Mouse (Mus musculus) neural tube, embryonic 13.5 days (tissue): ENCODE measurements at regions not wholly inside any gene's neighbourhood (a gene's known extent, or its start where the extent isn't known, plus 50 kb on each side); places are given as distances from the start of the nearest gene placed in this dataset.

Experiments
- ATAC-seq: fragments of 200-750 bp; cut with Nextera tagmentation; 2 replicates; pipeline ENCODE4 v1.8.0; 2017; ENCODE audit warnings: low read depth, mild to moderate bottlenecking, moderate TSS enrichment, moderate library complexity
- H3K27ac ChIP-seq: fragments of 300-500 bp; sonication (generic); replicated peaks from 2 replicates; pipeline ENCODE4 v1.5.1; 2015; ENCODE audit warnings: moderate library complexity, mild to moderate bottlenecking, inconsistent platforms
- H3K27me3 ChIP-seq: fragments of 300-500 bp; sonication (generic); 2 replicates; pipeline ENCODE4 v1.6.1; 2015; ENCODE audit warnings: mild to moderate bottlenecking, inconsistent platforms
- H3K36me3 ChIP-seq: fragments of 300-500 bp; sonication (generic); 2 replicates; pipeline ENCODE4 v1.6.1; 2015; ENCODE audit warnings: mild to moderate bottlenecking, inconsistent platforms
- H3K4me1 ChIP-seq: fragments of 300-500 bp; sonication (generic); replicated peaks from 2 replicates; pipeline ENCODE4 v1.6.1; 2015; ENCODE audit warnings: inconsistent platforms
- H3K4me2 ChIP-seq: fragments of 300-500 bp; sonication (generic); 2 replicates; pipeline ENCODE4 v1.6.1; 2015; ENCODE audit warnings: inconsistent platforms, mild to moderate bottlenecking, moderate library complexity
- H3K4me3 ChIP-seq: fragments of 300-500 bp; sonication (generic); 2 replicates; pipeline ENCODE4 v1.5.1; 2015; ENCODE audit warnings: mild to moderate bottlenecking, inconsistent platforms
- H3K9ac ChIP-seq: fragments of 300-500 bp; sonication (generic); 2 replicates; pipeline ENCODE4 v1.6.1; 2015; ENCODE audit warnings: moderate library complexity, mild to moderate bottlenecking, inconsistent platforms
- H3K9me3 ChIP-seq: fragments of 300-500 bp; sonication (generic); 2 replicates; pipeline ENCODE4 v1.6.1; 2016; ENCODE audit warnings: inconsistent platforms
- WGBS: fragments of 180-500 bp; shearing (Covaris S2); methylation state at CpG from one replicate; pipeline ENCODE4 v1.1.7; 2015; 5-methylcytosine and 5-hydroxymethylcytosine counted together

DNA sequence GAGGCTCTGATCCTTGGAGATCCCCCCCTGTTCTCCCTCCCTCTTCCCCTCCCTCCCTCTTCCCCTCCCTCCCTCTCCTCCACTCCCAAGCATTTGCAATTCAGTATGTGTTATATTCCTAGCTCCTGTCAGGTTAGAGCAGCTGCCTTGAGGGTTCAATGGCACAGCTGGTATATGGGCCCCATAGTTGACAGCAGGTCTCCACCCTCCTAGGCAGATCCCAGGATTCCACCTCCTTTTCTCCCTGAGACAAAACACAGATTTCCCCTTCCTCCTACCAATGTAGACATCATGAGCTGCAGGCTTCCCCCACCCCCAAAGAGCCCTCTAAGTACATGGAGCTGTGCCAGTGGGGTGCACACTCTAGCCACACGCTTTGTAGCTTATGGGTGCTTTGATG lies 137.8 kb downstream of the Unc5cl start:
- Histone ChIP-seq H3K4me2 (no peak overlapping the region), H3K9me3 (no peaks in the 10 kb centered on the region), H3K4me3 (no peak overlapping the region), H3K4me1 (no peaks in the 10 kb centered on the region), H3K27me3 (no peaks in the 10 kb centered on the region), H3K9ac (no peak overlapping the region), H3K36me3 (no peaks in the 10 kb centered on the region), H3K27ac (no peak overlapping the region)
- 94% methylated on average over 1 of the region's 1 CpGs for WGBS
- ATAC-seq = no peak

DNA sequence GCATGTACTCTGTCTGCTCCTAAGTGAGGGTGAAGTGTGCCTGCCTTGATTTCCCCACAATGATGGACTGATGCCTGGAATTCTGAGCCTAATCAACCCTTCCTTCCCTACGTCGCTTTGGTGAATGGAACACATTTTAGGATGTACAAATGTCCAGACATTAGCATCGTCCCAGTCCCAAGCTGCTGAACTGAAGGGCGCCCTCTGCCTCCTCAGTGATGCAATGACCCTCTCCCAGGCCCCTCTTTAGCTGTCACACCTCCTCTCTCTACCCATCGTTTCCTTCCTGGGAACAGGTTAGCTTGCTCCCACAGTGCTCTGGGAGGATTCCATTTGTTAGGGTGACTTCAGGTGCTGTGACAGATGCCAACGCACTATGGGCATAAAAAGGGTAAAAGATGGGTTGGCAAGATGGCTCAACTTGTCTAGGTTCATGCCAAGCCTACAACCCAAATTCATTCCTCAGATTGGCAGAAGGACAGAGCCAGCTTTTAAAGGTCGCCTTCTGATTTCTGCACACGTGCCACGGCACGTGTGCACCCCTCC lies 140.8 kb downstream of the Unc5cl start:
- no peaks in the 10 kb centered on the region for H3K36me3 ChIP-seq
- H3K4me3 ChIP-seq = no peak overlapping the region
- no peaks in the 10 kb centered on the region for H3K9me3 ChIP-seq
- no peak overlapping the region for H3K4me2 ChIP-seq
- no peak for ATAC-seq
- no peaks in the 10 kb centered on the region for H3K27me3 ChIP-seq
- H3K9ac ChIP-seq = no peak overlapping the region
- WGBS = 76% methylated on average over 10 of the region's 10 CpGs
- H3K27ac ChIP-seq = no peak overlapping the region
- H3K4me1 ChIP-seq = no peaks in the 10 kb centered on the region

DNA sequence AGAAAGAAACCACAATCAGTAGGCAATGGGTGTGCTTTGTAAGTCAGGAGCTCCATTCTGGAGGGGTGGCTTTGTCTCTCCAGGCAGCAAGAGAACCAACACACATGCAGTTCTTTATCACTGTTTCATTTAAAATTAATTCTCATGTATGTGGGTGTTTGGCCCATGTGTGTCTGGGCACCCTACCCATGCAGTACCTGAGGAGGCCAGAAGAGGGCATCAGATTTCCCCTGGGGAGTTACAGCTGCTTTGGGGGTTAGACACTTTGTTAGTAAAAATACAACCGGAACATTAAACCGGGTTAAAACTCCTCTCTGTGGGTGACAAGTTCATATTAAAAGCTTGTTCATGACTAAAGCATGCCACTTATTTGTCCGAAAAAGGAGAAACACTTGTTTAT lies 141.7 kb downstream of the Unc5cl start:
- Histone ChIP-seq H3K4me1 (no peaks in the 10 kb centered on the region), H3K4me2 (no peak overlapping the region), H3K9ac (no peak overlapping the region), H3K36me3 (no peaks in the 10 kb centered on the region), H3K9me3 (no peaks in the 10 kb centered on the region), H3K27ac (no peak overlapping the region), H3K4me3 (no peak overlapping the region), H3K27me3 (no peaks in the 10 kb centered on the region)
- ATAC-seq = no peak
- 86% methylated on average over 3 of the region's 3 CpGs for WGBS

DNA sequence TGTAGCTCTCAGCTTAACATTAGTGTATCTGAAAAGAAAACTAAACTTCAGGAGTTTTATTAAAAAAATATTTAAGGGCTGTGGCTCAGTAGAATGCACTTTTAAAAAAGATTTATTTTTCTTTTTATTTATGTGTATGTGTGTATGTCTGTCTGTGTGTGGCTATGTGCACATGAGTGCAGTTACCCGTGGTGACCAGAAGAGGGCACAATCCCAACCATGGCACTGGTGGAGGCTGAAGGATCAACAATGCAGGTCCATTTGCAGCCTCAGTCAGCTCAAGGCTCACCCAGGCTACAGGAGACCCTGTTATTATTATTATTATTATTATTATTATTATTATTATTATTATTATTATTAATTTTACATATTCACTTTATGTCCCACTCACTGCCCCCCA lies 142.6 kb downstream of the Unc5cl start:
- Histone ChIP-seq H3K36me3 (no peaks in the 10 kb centered on the region), H3K4me2 (no peak overlapping the region), H3K4me1 (no peaks in the 10 kb centered on the region), H3K9me3 (no peaks in the 10 kb centered on the region), H3K4me3 (no peak overlapping the region), H3K27ac (no peak overlapping the region), H3K9ac (no peak overlapping the region), H3K27me3 (no peaks in the 10 kb centered on the region)
- no peak for ATAC-seq
- 94% methylated on average over 1 of the region's 1 CpGs for WGBS

DNA sequence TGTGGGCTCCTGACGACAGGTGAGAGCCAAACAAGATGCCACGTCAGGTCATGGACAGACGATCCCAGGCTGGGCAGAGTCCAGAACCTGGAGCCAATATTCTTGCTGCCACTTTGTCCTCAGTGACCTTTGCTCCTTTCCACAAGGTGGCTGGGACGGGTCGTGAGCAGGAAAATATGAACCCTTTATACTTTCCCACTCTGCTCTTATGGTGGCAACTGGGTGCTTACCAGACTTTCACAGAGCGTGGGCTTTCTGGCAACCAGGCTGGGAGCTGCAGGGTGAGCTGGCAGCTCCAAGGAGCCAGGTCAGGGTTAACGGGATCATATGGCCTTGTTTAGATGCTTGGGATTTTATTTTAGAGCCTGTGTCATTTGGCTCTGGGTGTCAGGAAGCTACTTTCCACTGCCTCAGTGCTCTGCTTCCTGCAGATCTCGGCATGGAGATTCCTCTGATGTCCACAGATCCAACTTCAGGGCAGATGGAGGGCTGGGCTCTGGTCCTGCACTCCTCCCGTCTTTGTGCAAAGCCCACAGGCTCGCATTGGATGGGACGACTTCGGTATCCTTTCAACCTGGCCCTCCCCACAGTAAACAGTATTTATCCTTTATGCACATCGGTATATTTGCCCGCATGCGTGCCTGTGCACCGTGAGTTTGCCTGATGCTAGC lies 143.9 kb downstream of the Unc5cl start:
- no peaks in the 10 kb centered on the region for H3K36me3 ChIP-seq
- H3K4me1 ChIP-seq = no peaks in the 10 kb centered on the region
- H3K27ac ChIP-seq = no peak overlapping the region
- no peak overlapping the region for H3K4me3 ChIP-seq
- 91% methylated on average over 16 of the region's 16 CpGs for WGBS
- H3K9me3 ChIP-seq = no peaks in the 10 kb centered on the region
- ATAC-seq = no peak
- H3K9ac ChIP-seq = no peak overlapping the region
- no peaks in the 10 kb centered on the region for H3K27me3 ChIP-seq
- no peak overlapping the region for H3K4me2 ChIP-seq

DNA sequence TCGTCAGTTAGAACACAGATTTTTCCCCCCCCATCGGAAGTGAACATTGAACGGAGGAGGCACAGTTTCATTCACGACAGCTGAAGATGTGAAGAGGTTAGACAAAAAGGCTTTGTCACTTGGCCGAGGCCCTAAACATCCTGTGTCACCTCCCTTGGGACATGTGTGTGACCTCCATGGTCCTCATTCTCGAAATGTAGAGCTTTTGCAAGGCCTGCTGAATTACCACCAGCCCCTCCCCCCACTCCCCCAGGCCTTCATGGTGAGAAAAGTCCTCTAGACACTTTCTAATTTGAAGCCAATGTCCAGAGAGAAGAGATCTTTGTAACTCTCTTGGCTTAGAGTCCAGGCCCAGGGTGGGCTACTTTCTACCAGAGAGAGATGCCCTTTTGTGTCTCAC lies 145.5 kb downstream of the Unc5cl start:
- no peaks in the 10 kb centered on the region for H3K36me3 ChIP-seq
- WGBS = 61% methylated on average over 6 of the region's 6 CpGs
- no peaks in the 10 kb centered on the region for H3K4me1 ChIP-seq
- H3K9me3 ChIP-seq = no peaks in the 10 kb centered on the region
- ATAC-seq = no peak
- no peak overlapping the region for H3K27ac ChIP-seq
- H3K9ac ChIP-seq = no peak overlapping the region
- H3K4me2 ChIP-seq = no peak overlapping the region
- no peak overlapping the region for H3K4me3 ChIP-seq
- H3K27me3 ChIP-seq = no peaks in the 10 kb centered on the region

DNA sequence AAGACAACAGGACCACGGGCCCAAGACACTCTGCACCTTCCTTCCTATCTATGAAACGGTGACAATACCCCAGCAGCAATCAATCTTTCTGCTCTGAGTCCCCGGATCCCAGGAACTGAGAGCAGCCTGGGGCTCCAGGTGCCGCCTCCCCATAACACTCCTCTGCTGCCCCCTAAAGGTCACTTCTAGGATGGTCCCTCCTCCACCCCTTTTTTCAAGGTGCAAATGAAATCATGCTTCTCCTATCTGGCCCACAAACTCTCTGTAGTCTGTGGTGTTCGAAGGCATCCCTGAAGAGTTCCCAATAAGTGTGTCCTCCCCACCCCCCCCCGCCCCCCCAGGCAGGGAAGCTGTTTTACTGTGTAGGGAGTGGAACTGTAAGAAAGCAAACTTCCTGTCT lies 147.9 kb downstream of the Unc5cl start:
- H3K9me3 ChIP-seq = no peaks in the 10 kb centered on the region
- H3K4me2 ChIP-seq = no peak overlapping the region
- H3K4me3 ChIP-seq = no peak overlapping the region
- H3K4me1 ChIP-seq = no peaks in the 10 kb centered on the region
- H3K27ac ChIP-seq = no peak overlapping the region
- peak; percentile 54 for ATAC-seq
- no peaks in the 10 kb centered on the region for H3K27me3 ChIP-seq
- H3K36me3 ChIP-seq = no peaks in the 10 kb centered on the region
- WGBS = 1% methylated on average over 6 of the region's 6 CpGs
- H3K9ac ChIP-seq = no peak overlapping the region

DNA sequence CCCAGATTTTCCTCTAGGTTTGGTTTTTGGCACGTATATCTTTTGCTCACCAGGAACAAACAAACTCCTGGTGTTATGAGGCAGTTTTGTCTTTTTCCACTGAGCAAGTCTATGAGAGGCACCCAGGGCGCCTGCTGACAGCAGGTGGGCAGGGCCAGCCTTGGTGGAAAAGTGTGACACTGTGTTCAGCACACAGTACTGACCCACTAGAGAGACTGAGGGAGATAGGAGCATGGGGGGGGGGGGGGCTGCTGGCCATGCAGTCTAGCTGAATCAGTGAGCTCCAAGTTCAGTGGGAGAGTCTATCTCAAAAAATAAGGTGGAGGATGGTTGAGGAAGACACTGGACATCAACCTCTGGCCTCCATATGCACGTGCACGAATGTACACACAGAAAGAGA lies 152.1 kb downstream of the Unc5cl start:
- H3K36me3 ChIP-seq = no peaks in the 10 kb centered on the region

DNA sequence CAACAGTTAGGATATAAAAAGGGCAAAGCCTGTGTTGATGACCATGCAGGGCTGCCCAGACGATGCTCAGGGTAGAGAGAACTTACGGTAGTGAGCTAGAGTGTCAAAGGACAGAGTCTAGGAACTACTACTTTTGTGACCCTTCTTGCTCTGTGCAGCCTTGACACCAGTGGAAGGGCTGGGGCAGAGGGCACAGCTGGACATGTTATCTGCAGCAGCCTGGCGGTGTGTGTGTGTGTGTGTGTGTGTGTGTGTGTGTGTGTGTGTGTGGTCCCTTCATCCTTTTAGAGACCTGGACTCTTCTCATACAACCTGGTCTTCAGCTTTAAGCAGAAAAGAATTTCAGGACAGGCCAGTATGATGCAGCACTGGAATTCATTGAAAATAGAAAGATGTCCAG lies 153.6 kb downstream of the Unc5cl start:
- Histone ChIP-seq H3K4me1 (0 out of 2 replicates have a peak, but pooled peaks cover 6% of the 10 kb centered on the region), H3K9me3 (no peaks in the 10 kb centered on the region), H3K27ac (no peak overlapping the region), H3K36me3 (no peaks in the 10 kb centered on the region), H3K27me3 (no peaks in the 10 kb centered on the region), H3K4me3 (no peak overlapping the region), H3K9ac (no peak overlapping the region), H3K4me2 (no peak overlapping the region)
- ATAC-seq = no peak
- 83% methylated on average over 3 of the region's 3 CpGs for WGBS

More for the DNA sequence above, 152.1 kb downstream of the Unc5cl start:
- no peak overlapping the region for H3K27ac ChIP-seq
- H3K27me3 ChIP-seq = no peaks in the 10 kb centered on the region
- H3K9me3 ChIP-seq = no peaks in the 10 kb centered on the region
- no peak for ATAC-seq
- 91% methylated on average over 4 of the region's 4 CpGs for WGBS
- no peak overlapping the region for H3K4me2 ChIP-seq
- no peak overlapping the region for H3K4me3 ChIP-seq
- no peaks in the 10 kb centered on the region for H3K4me1 ChIP-seq
- H3K9ac ChIP-seq = no peak overlapping the region

DNA sequence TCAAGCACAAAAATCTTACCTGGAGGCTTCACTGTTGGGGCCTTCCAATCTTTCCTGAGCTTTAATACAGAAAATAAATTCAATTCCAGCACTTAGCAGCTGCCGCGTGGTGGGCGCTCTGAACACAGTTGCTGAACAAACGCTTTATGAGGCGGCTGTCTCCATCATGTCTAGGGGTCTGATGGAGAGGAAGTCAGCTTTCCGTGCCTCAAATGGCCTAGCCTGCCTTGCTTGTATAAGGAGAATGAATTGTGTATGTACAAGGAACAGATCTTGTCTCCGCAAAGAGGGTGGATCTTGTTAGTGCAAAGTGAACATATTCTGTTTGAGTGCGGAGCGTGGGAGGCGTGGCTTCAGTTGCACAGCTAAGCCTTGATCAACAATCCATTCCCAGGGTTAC lies 155.4 kb downstream of the Unc5cl start:
- no peak for ATAC-seq
- Histone ChIP-seq H3K9me3 (no peaks in the 10 kb centered on the region), H3K4me1 (0 out of 2 replicates have a peak, but pooled peaks cover 6% of the 10 kb centered on the region), H3K27ac (no peak overlapping the region), H3K4me2 (no peak overlapping the region), H3K4me3 (no peak overlapping the region), H3K27me3 (no peaks in the 10 kb centered on the region), H3K9ac (no peak overlapping the region), H3K36me3 (no peaks in the 10 kb centered on the region)
- 80% methylated on average over 10 of the region's 10 CpGs for WGBS

DNA sequence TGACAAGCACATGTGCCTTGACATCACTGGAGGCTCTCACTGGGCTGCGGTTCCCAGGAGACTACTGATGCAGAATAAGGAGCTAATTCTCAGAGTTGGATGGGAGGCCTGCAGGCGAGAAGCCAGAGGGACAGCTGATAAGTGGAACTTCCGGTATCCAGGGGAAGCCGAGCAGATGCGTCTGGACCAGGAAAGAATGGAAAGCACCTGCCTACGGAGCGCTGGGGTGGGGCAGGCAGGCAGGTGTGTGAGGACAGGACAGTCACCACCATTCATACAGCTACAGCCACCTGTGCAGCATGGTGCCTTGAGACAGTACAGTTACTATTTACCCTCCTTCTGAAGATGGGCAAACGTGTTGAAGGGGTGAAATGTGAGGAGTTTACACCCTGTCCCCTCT lies 156.1 kb downstream of the Unc5cl start:
- Histone ChIP-seq H3K27ac (no peak overlapping the region), H3K36me3 (no peaks in the 10 kb centered on the region), H3K9ac (no peak overlapping the region), H3K4me2 (no peak overlapping the region), H3K9me3 (no peaks in the 10 kb centered on the region), H3K4me1 (peaks cover 13% of the 10 kb centered on the region; the same call in 1 of the 2 replicates), H3K4me3 (no peak overlapping the region), H3K27me3 (no peaks in the 10 kb centered on the region)
- 76% methylated on average over 8 of the region's 8 CpGs for whole genome bisulfite sequencing
- ATAC-seq = no peak

DNA sequence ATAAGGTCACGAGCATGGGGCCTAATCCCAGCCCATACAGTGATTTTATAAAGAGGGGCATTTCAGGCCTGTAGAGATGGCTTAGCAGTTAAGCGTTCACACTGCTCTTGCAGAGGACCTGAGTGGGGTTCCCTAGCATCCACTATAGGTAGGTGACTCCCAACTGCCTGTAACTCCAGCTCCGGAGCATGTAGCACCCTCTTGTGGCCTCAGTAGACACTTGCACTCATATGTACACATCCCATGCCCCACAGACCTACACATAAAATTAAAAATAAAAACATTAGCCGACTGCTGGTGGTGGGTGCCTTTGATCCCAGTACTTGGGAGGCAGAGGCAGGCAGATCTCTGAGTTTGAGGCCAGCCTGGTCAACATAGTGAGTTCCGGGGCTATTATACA lies 158.8 kb downstream of the Unc5cl start:
- no peak for ATAC-seq
- Histone ChIP-seq H3K4me1 (peaks cover 13% of the 10 kb centered on the region; the same call in 1 of the 2 replicates), H3K4me3 (no peak overlapping the region), H3K36me3 (no peaks in the 10 kb centered on the region), H3K27ac (peak overlapping the region; percentile 61; the same call in 1 of the 2 replicates), H3K4me2 (no peak overlapping the region), H3K27me3 (no peaks in the 10 kb centered on the region), H3K9ac (no peak overlapping the region), H3K9me3 (no peaks in the 10 kb centered on the region)
- WGBS = 95% methylated on average over 5 of the region's 5 CpGs

DNA sequence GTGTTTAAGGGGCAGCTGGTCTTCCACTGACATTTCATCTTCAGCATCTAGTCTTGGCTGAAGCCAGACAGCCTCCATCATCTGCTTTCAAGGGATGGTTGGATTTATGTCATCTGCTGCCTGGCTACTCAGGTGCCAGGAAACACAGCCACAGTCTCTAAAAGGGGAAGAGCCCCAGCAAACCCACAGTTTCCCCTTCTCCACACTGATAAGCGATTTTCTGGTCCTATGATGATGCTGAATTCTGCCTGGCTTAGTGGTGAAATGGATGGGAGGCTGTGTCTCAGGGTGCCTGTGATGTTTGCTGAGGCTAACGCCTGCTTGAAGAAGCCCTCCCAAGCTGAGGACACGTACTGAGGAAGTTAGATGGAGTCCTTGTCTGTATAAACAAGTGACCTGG lies 160.5 kb downstream of the Unc5cl start:
- Histone ChIP-seq H3K4me3 (no peak overlapping the region), H3K4me1 (peaks cover 13% of the 10 kb centered on the region; the same call in 1 of the 2 replicates), H3K9me3 (no peaks in the 10 kb centered on the region), H3K27me3 (no peaks in the 10 kb centered on the region), H3K9ac (no peak overlapping the region), H3K36me3 (no peaks in the 10 kb centered on the region), H3K27ac (no peak overlapping the region), H3K4me2 (no peak overlapping the region)
- no peak for ATAC-seq
- 60% methylated on average over 3 of the region's 3 CpGs for WGBS
